8 mouse cellular contexts compared by ENCODE assay signal in the genomic region with DNA sequence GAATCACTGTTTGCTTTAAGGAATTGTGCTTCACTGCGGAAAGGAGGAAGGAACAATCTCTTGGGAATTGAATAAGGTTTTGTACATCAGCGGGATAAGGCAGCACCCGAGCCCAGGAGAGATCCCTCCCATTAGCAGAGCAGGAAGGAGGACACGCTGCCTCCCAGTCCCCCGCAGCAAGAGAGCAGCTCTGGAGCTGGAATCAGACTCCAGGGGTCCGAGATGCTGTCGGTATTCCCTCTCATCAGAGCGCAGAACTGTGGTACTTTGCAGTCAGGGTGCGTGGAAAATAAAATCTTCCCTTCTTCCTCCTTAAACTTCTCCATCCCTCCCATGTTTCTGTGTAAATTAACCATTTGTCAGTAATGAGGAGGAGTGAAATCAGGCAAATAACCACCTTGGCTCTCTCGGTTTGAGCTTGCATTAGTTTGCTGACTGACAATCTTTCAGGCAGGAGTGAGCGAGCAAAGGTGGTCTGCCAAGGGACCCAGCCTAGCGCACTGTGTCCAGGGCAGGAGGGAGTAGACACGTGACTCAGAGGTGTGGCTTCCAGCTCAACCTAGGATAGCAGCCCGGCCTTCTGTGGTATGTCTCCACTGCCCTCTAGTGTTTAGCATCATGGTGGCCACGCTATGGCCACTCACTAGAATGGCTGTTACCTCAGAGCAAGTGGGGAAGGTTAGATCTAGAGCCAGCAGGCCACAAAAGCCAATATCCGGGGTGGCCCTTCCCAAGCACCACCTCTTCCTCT. TPM values are rescaled to one million over a fixed set of nuclear protein-coding genes. Genes with fewer than 3 reads are reported as not detected.
DNase-seq lines count a peak whose midpoint lies in the region; ATAC-seq and TF ChIP-seq lines count a peak whose summit lies in the region.

No protein-coding gene starts in this region.

- TF ChIP-seq CTCF in bone marrow, adult 2 months (IDR thresholded peaks at IDR 0.05; ENCODE audit: control insufficient read depth, insufficient read depth, low read length): peak; percentile 53

- H3K4me3 ChIP-seq in bone marrow, adult 2 months (replicated peaks; ENCODE audit: control insufficient read depth, low read depth, low read length): no peak overlapping the region
- peak overlapping the region; percentile 31 for H3K4me3 ChIP-seq in embryonic facial prominence, embryonic 13.5 days
- peak overlapping the region; percentile 51 for H3K4me3 ChIP-seq in heart, embryonic 13.5 days
- peak overlapping the region; percentile 39 for H3K4me3 ChIP-seq in kidney, embryonic 15.5 days (replicated peaks)
- no peak overlapping the region for H3K4me3 ChIP-seq in liver, embryonic 12.5 days
- no peak overlapping the region for H3K4me3 ChIP-seq in myocyte

- no peak for TF ChIP-seq POLR2A in bone marrow, adult 2 months (IDR thresholded peaks at IDR 0.05; ENCODE audit: borderline replicate concordance, control insufficient read depth, low read depth, low read length)
- TF ChIP-seq POLR2A in myocyte (IDR thresholded peaks at IDR 0.05; ENCODE audit: insufficient read length, low read depth): no peak

- no peak overlapping the region for H3K27ac ChIP-seq in bone marrow, adult 2 months (ENCODE audit: control insufficient read depth, insufficient read depth, low read depth, low read length, poor library complexity)
- H3K27ac ChIP-seq in embryonic facial prominence, embryonic 13.5 days: no peak overlapping the region
- H3K27ac ChIP-seq in heart, embryonic 13.5 days (replicated peaks): no peak overlapping the region
- H3K27ac ChIP-seq in kidney, embryonic 15.5 days: no peak overlapping the region
- no peak overlapping the region for H3K27ac ChIP-seq in liver, embryonic 12.5 days

- H3K9ac ChIP-seq in embryonic facial prominence, embryonic 13.5 days: peak overlapping the region; percentile 54; the same call in 1 of the 2 replicates
- H3K9ac ChIP-seq in heart, embryonic 13.5 days: peak overlapping the region; percentile 81
- peak overlapping the region; percentile 48; the same call in 1 of the 2 replicates for H3K9ac ChIP-seq in kidney, embryonic 15.5 days
- H3K9ac ChIP-seq in liver, embryonic 12.5 days: no peak overlapping the region

- H3K9me3 ChIP-seq in embryonic facial prominence, embryonic 13.5 days: no peaks in the 10 kb centered on the region
- H3K9me3 ChIP-seq in heart, embryonic 13.5 days: no peaks in the 10 kb centered on the region
- H3K9me3 ChIP-seq in kidney, embryonic 15.5 days (replicated peaks): no peaks in the 10 kb centered on the region
- H3K9me3 ChIP-seq in liver, embryonic 12.5 days (replicated peaks): no peaks in the 10 kb centered on the region

- H3K36me3 ChIP-seq in embryonic facial prominence, embryonic 13.5 days: 0 out of 2 replicates have a peak, but pooled peaks cover 4% of the 10 kb centered on the region
- H3K36me3 ChIP-seq in heart, embryonic 13.5 days: peaks cover 18% of the 10 kb centered on the region
- H3K36me3 ChIP-seq in kidney, embryonic 15.5 days: no peaks in the 10 kb centered on the region; the same call in 1 of the 2 replicates
- peaks cover 22% of the 10 kb centered on the region; the same call in 1 of the 2 replicates for H3K36me3 ChIP-seq in liver, embryonic 12.5 days
- peaks cover 4% of the 10 kb centered on the region for H3K36me3 ChIP-seq in myocyte (ENCODE audit: control insufficient read depth, insufficient read depth)

- DNase-seq in CD4-positive helper T cell, adult 2 months (ENCODE audit: low read depth, low spot score): peak; percentile 7
- DNase-seq in testis, postnatal 14 days (ENCODE audit: low spot score): peak; percentile 58

- H3K4me2 ChIP-seq in embryonic facial prominence, embryonic 13.5 days: peak overlapping the region; percentile 62
- peak overlapping the region; percentile 89 for H3K4me2 ChIP-seq in heart, embryonic 13.5 days
- peak overlapping the region; percentile 76 for H3K4me2 ChIP-seq in kidney, embryonic 15.5 days
- peak overlapping the region; percentile 41 for H3K4me2 ChIP-seq in liver, embryonic 12.5 days
- peak overlapping the region; percentile 47 for H3K4me2 ChIP-seq in myocyte (ENCODE audit: low read depth)

- 43% methylated on average over 16 of the region's 16 CpGs for WGBS in bone marrow, adult 2 months
- WGBS in embryonic facial prominence, embryonic 13.5 days: 6% methylated on average over 16 of the region's 16 CpGs
- 4% methylated on average over 16 of the region's 16 CpGs for WGBS in heart, embryonic 13.5 days
- WGBS in kidney, embryonic 15.5 days: 3% methylated on average over 16 of the region's 16 CpGs
- WGBS in liver, embryonic 12.5 days (ENCODE audit: insufficient replicate concordance): 15% methylated on average over 16 of the region's 16 CpGs

- H3ac ChIP-seq in myocyte (ENCODE audit: control insufficient read depth, insufficient read length): no peak overlapping the region

- ATAC-seq in embryonic facial prominence, embryonic 13.5 days (ENCODE audit: insufficient number of reproducible peaks, insufficient read depth, low FRiP score, low TSS enrichment, low read depth): peak; percentile 92
- peak; percentile 89 for ATAC-seq in heart, embryonic 13.5 days (ENCODE audit: extremely low read depth, insufficient number of reproducible peaks, low FRiP score, low TSS enrichment)
- ATAC-seq in kidney, embryonic 15.5 days (replicated peaks; ENCODE audit: low FRiP score): peak; percentile 98
- ATAC-seq in liver, embryonic 12.5 days: peak; percentile 92

- H3K79me2 ChIP-seq in myocyte (ENCODE audit: control insufficient read depth, insufficient read depth): no peaks in the 10 kb centered on the region

- H3K27me3 ChIP-seq in embryonic facial prominence, embryonic 13.5 days: no peaks in the 10 kb centered on the region
- no peaks in the 10 kb centered on the region for H3K27me3 ChIP-seq in heart, embryonic 13.5 days (replicated peaks)
- H3K27me3 ChIP-seq in kidney, embryonic 15.5 days: no peaks in the 10 kb centered on the region
- H3K27me3 ChIP-seq in liver, embryonic 12.5 days (replicated peaks): no peaks in the 10 kb centered on the region
- no peaks in the 10 kb centered on the region for H3K27me3 ChIP-seq in myocyte (ENCODE audit: control insufficient read depth, insufficient read depth, insufficient read length)

- no peaks in the 10 kb centered on the region for H3K4me1 ChIP-seq in bone marrow, adult 2 months (ENCODE audit: control insufficient read depth, insufficient read depth, low read length)
- H3K4me1 ChIP-seq in embryonic facial prominence, embryonic 13.5 days: peaks cover 14% of the 10 kb centered on the region; the same call in 1 of the 2 replicates
- H3K4me1 ChIP-seq in heart, embryonic 13.5 days: peaks cover 5% of the 10 kb centered on the region
- H3K4me1 ChIP-seq in kidney, embryonic 15.5 days: peaks cover 6% of the 10 kb centered on the region
- 0 out of 2 replicates have a peak, but pooled peaks cover 5% of the 10 kb centered on the region for H3K4me1 ChIP-seq in liver, embryonic 12.5 days

TF ChIP-seq in myocyte, 11 proteins besides CTCF, POLR2A, EP300 and RAD21:
- TF ChIP-seq USF1 (IDR thresholded peaks at IDR 0.05; ENCODE audit: low read depth) (peak; percentile 91), MAX (IDR thresholded peaks at IDR 0.05; ENCODE audit: low read depth) (no peak), TCF12 (IDR thresholded peaks at IDR 0.05; ENCODE audit: insufficient read depth, poor library complexity, severe bottlenecking) (no peak), CEBPB (IDR thresholded peaks at IDR 0.05; ENCODE audit: insufficient read depth, poor library complexity, severe bottlenecking) (no peak)

RNA-seq across cellular contexts. Expression of gene Syt15, which starts 15.4 kb away (rescaled TPM):
- 0.54 and 0.55 TPM in 2 replicates for polyA plus RNA-seq in bone marrow, adult 2 months (2011; ENCODE audit: insufficient read depth, insufficient read length, low replicate concordance, missing spikeins)
- 0.30 and 0.66 TPM in 2 replicates for polyA plus RNA-seq in embryonic facial prominence, embryonic 13.5 days (2015; fragmentation: Nextera tagmentation; extraction: Ambion mirVana)
- polyA plus RNA-seq in heart, embryonic 13.5 days (2015; fragmentation: Nextera tagmentation; extraction: Ambion mirVana): 0.18 and 0.27 TPM in 2 replicates
- 0.78 and 1.1 TPM in 2 replicates for polyA plus RNA-seq in kidney, embryonic 15.5 days (2015; fragmentation: Nextera tagmentation; extraction: Ambion mirVana)
- polyA plus RNA-seq in liver, embryonic 12.5 days (2016; fragmentation: Nextera tagmentation; extraction: Ambion mirVana): 0.44 TPM in 2 replicates
- not detected for polyA plus RNA-seq in myocyte (2012; fragmentation: generic; extraction: Trizol)

RNA-seq across cellular contexts. Expression of gene Gprin2, which starts 33.4 kb away (rescaled TPM):
- not detected in 2 replicates for polyA plus RNA-seq in bone marrow, adult 2 months (2011; ENCODE audit: insufficient read depth, insufficient read length, low replicate concordance, missing spikeins)
- polyA plus RNA-seq in embryonic facial prominence, embryonic 13.5 days (2015; fragmentation: Nextera tagmentation; extraction: Ambion mirVana): 1.5 and 1.7 TPM in 2 replicates
- 0.08 and 0.28 TPM in 2 replicates for polyA plus RNA-seq in heart, embryonic 13.5 days (2015; fragmentation: Nextera tagmentation; extraction: Ambion mirVana)
- polyA plus RNA-seq in kidney, embryonic 15.5 days (2015; fragmentation: Nextera tagmentation; extraction: Ambion mirVana): 0.51 and 0.83 TPM in 2 replicates
- polyA plus RNA-seq in liver, embryonic 12.5 days (2016; fragmentation: Nextera tagmentation; extraction: Ambion mirVana): 0.13 TPM in 2 replicates
- 0.01 TPM for polyA plus RNA-seq in myocyte (2012; fragmentation: generic; extraction: Trizol)

Comparison
In these comparisons a context has a peak if more than half of its experiments do, and no peak if none do; other contexts are left out.
1. H3K4me3 ChIP-seq: peak in embryonic facial prominence, embryonic 13.5 days (single experiment), heart, embryonic 13.5 days (single experiment) and kidney, embryonic 15.5 days (single experiment); none in bone marrow, adult 2 months (single experiment), liver, embryonic 12.5 days (single experiment) and myocyte (single experiment).
2. Peak in every context shown above with its lines, with median percentiles within 50 percentile points of each other: ATAC-seq and H3K4me2 ChIP-seq.